Mouse (Mus musculus): ENCODE measurements around the gene Trmo.

DNA sequence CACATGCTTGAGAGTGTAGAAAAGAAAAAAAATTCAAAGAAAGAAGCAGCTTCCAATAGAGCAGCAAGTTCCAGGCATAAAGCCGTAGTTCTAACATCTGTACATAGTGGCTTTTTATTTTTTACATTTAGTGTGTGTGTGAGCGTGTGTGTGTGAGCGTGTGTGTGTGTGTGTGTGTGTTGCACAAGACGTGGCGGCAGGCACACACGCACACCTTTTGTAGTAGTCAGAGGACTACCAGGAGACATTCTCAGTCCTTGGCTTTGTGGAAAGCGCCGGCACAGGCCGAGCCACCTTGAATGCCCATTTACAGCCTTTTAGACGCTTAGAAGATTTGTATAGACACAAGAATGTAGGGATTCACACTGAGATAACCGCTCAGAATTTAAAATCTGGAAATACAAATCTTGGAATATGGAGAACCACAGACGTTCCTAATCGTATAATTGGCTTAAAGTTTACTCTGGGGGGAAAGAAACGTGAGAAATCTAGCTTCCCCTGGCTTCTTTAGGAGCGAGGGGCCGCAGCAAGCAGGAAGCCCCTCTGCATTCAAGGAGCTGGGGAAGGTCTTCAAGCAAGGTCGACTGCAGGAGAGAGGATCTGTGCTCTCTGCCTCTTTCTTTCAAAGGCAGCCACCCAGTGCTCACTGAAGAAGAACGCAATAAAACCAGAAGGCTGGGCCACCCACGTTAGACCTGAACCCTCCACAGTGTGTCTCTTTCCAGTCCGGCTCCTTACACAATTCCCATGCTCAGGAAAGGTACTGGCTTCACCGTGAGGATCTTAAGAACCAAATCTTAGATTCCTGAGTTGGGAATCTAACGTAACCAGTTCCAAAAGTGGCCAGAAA, 47.2 kb downstream of the Trmo start:
- TF ChIP-seq CTCF (IDR thresholded peaks at IDR 0.05; ENCODE audit: low read depth): no peak
- no peak for TF ChIP-seq EP300 (IDR thresholded peaks at IDR 0.05; ENCODE audit: low read depth)
